Mouse (Mus musculus) heart, adult 2 months (tissue): ENCODE data around the gene Cox7b2. TPM values are rescaled to one million over a fixed set of nuclear protein-coding genes. Genes with fewer than 3 reads are reported as not detected.

Source experiments
- DNase-seq, 2 experiments: peaks; one replicate each; pipeline ENCODE4 v3.0.0; 2021
- H3K27ac ChIP-seq: fragments of 200-600 bp; 2 replicates; pipeline ENCODE4 v1.8.1; 2022
- H3K27me3 ChIP-seq: fragments of 200-500 bp; 2 replicates; pipeline ENCODE4 v1.6.1; 2012; ENCODE audit warnings: mild to moderate bottlenecking, low read length, inconsistent platforms, mixed read lengths; ENCODE audit not compliant: control insufficient read depth, insufficient read depth
- H3K36me3 ChIP-seq: fragments of 200-500 bp; 2 replicates; pipeline ENCODE4 v1.6.1; 2012; ENCODE audit warnings: low read length, inconsistent platforms; ENCODE audit not compliant: control insufficient read depth, insufficient read depth
- H3K4me1 ChIP-seq: fragments of 200-500 bp; 2 replicates; pipeline ENCODE4 v1.6.1; 2011; ENCODE audit warnings: low read length; ENCODE audit not compliant: control insufficient read depth, insufficient read depth
- H3K4me3 ChIP-seq: fragments of 200-600 bp; 2 replicates; pipeline ENCODE4 v1.8.1; 2022
- H3K79me2 ChIP-seq: fragments of 200-500 bp; replicated peaks from 2 replicates; pipeline ENCODE4 v1.6.1; 2012; ENCODE audit warnings: mild to moderate bottlenecking, inconsistent platforms, low read length, moderate library complexity, mixed read lengths; ENCODE audit not compliant: control insufficient read depth, insufficient read depth
- H3K9ac ChIP-seq: fragments of 200-500 bp; 2 replicates; pipeline ENCODE4 v1.6.1; 2012; ENCODE audit warnings: low read depth, mild to moderate bottlenecking, control low read depth, inconsistent platforms, low read length, mixed read lengths
- CTCF ChIP-seq: fragments of 200-600 bp; IDR thresholded peaks from 2 replicates; pipeline ENCODE4 v1.8.1; 2022; ENCODE audit warnings: antibody characterized with exemption, mild to moderate bottlenecking, moderate library complexity
- EP300 ChIP-seq: fragments of 200-500 bp; IDR thresholded peaks from 2 replicates; pipeline ENCODE4 v1.6.1; 2011; ENCODE audit warnings: low read depth, low read length, control low read depth; ENCODE audit not compliant: insufficient read depth
- POLR2A ChIP-seq: fragments of 200-500 bp; IDR thresholded peaks from 2 replicates; pipeline ENCODE4 v1.6.1; 2011; ENCODE audit warnings: mild to moderate bottlenecking, low read depth, low read length, control low read depth; ENCODE audit not compliant: insufficient read depth
- WGBS: fragments of 180-500 bp; shearing (Covaris S2); methylation state at CpG from one replicate; pipeline ENCODE4 v1.1.7; 2018; 5-methylcytosine and 5-hydroxymethylcytosine counted together
- intact Hi-C: fragments of 180-260 bp; cut with DNase I; formaldehyde crosslinking; loops from one replicate; pipeline ENCODE4 v1.15.1; 2025
- polyA plus RNA-seq: library from polyadenylated mRNA; depleted of rRNA; stranded (reverse); fragments of >200 nt; gene quantifications from 2 replicates; pipeline ENCODE4 v1.2.3, GENCODE M21; 2012; rRNA removed
- total RNA-seq, 2 experiments: library from RNA; stranded (reverse); gene quantifications; 2 replicates each; pipeline ENCODE4 v1.2.3; 2021

Gene Cox7b2
- total and polyA plus RNA-seq, 3 experiments = not detected

DNA sequence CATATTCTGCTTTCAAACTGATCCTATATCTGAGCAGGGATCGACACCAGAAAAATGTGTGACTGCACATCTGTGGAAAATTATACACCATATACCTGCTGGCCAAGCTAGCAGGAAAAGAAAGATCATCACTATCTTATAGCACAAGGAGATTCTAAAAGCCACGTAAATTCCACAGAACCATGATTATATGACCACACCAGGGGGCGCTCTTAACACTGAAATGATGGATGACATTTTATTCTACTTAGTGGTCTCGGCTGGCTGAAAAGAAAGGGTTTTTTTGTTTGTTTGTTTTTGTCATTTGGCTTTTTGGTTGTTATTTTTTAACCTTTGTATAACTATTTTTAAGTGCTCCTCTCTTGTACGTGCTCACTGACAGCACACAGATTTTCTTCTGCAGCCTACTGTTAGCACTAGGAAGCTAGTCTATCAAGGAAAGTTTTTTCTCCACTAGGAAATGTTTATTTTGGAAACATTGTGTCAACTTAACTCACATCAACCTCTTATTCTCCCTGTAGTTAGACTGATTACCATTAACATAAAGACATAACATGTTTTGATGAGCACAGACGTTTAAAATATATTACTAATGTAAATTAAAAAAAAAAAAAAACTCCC lies 45.8 kb downstream of the Cox7b2 start:
- TF ChIP-seq CTCF (peak; percentile 77), POLR2A (no peak), EP300 (no peak)
- Histone ChIP-seq H3K79me2 (no peaks in the 10 kb centered on the region), H3K27me3 (no peaks in the 10 kb centered on the region), H3K9ac (no peak overlapping the region), H3K4me1 (no peaks in the 10 kb centered on the region), H3K36me3 (no peaks in the 10 kb centered on the region), H3K27ac (no peak overlapping the region), H3K4me3 (no peak overlapping the region)
- 15% methylated on average over 6 of the region's 6 CpGs for WGBS
- intact Hi-C loops = loop anchor here (1.0 to 5.0 kb wide), 3 partner anchors 199 to 595 kb away; no protein-coding TSS in a partner anchor
- no peak for DNase-seq

DNA sequence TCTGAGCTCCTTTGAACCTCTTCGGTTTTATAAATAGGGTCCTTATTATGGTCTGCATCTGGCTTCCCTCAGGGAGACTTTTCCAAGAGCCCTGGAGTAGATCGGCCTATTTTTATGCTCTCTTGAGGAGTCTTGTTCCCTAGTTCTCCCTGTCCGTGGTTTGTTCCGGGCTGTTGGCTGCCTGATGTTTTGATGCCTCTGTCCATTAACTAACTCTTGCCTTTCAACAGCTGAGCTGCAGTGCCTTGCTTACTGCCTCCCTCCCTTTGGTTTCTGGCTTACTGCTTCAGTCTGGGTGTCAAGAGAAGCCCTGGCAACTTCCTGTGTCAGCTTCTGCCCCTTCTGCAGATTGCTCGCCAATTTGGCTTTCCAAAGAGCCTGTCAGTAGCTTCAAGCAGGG lies 52.4 kb downstream of the Cox7b2 start:
- no peak for TF ChIP-seq EP300
- TF ChIP-seq POLR2A = no peak
- no peak for TF ChIP-seq CTCF
- no peaks in the 10 kb centered on the region for H3K36me3 ChIP-seq
- no peak overlapping the region for H3K27ac ChIP-seq
- H3K4me3 ChIP-seq = no peak overlapping the region
- DNase-seq = no peak
- intact Hi-C loops = no loop called here
- no peaks in the 10 kb centered on the region for H3K4me1 ChIP-seq
- H3K27me3 ChIP-seq = no peaks in the 10 kb centered on the region
- WGBS = 37% methylated on average over 5 of the region's 5 CpGs
- H3K9ac ChIP-seq = no peak overlapping the region
- no peaks in the 10 kb centered on the region for H3K79me2 ChIP-seq

DNA sequence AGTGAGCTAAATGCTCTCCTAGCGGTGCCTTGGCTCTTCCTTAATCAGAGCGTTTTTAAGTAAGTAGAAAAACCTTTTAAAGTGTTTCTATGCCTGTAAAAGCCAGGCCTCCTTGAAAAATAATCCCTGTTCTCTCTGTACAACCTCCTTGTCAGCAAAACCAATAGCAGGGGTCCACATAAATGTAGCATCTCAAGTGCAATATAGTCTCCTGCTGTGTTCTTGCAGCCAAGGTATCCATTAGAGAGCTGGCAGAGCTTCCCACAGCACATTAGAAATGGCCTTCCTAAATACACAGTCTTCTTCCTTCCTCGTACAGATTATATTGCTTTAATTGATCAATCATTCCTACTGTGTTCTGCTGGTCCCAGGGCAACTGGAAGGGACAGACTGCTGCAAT lies 91.0 kb downstream of the Cox7b2 start:
- H3K4me1 ChIP-seq = no peaks in the 10 kb centered on the region
- no peak overlapping the region for H3K9ac ChIP-seq
- no peak overlapping the region for H3K27ac ChIP-seq
- no peaks in the 10 kb centered on the region for H3K79me2 ChIP-seq
- no peaks in the 10 kb centered on the region for H3K36me3 ChIP-seq
- intact Hi-C loops = no loop called here
- DNase-seq = no peak
- H3K4me3 ChIP-seq = no peak overlapping the region
- H3K27me3 ChIP-seq = no peaks in the 10 kb centered on the region
- no peak for TF ChIP-seq CTCF
- TF ChIP-seq POLR2A = no peak
- TF ChIP-seq EP300 = no peak
- 47% methylated on average over 3 of the region's 3 CpGs for WGBS

DNA sequence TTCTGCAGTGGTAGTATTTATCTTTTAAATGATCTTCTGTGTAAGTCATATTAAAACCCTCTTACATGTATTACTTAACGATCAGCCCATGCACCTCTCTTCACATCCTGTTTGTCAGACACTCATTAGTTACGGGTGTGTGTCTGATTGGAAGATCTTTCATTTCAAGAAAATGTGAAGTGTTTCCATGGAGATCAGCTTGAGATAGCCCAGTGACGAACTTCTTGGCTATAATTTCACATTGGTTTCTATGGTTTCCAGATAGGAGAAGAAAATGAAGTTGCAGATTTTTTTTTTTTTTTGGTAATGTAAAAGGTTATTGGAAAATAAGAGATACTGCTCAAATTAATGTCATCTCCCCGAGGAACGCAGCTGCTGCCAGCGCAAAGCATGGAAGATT lies 107.8 kb downstream of the Cox7b2 start:
- no peak for TF ChIP-seq POLR2A
- TF ChIP-seq EP300 = no peak
- TF ChIP-seq CTCF = no peak
- intact Hi-C loops = no loop called here
- Histone ChIP-seq H3K79me2 (no peaks in the 10 kb centered on the region), H3K27ac (no peak overlapping the region), H3K9ac (no peak overlapping the region), H3K36me3 (no peaks in the 10 kb centered on the region), H3K27me3 (no peaks in the 10 kb centered on the region), H3K4me1 (no peaks in the 10 kb centered on the region), H3K4me3 (no peak overlapping the region)
- no peak for DNase-seq
- WGBS = 67% methylated on average over 6 of the region's 6 CpGs

Other genes with a start within 250 kb of the Cox7b2 start
- not detected for gene Gabrb1, start 109.9 kb upstream of the Cox7b2 start, total RNA-seq
- not detected in 2 replicates for gene Gabrb1, start 109.9 kb upstream of the Cox7b2 start, polyA plus RNA-seq
- gene Gabra4, start 110.1 kb upstream of the Cox7b2 start, total RNA-seq = not detected
- gene Gabra4, start 110.1 kb upstream of the Cox7b2 start, polyA plus RNA-seq = not detected in 2 replicates